In genomic region chr12:110474497-110474896, GRCm38 (mm10) we compare ENCODE assay signal across 20 mouse cellular contexts. TPM values are rescaled to one million over a fixed set of nuclear protein-coding genes. Genes with fewer than 3 reads are reported as not detected.
DNase-seq lines count a peak whose midpoint lies in the region; ATAC-seq and TF ChIP-seq lines count a peak whose summit lies in the region.
"Had no signal": no experiment of that assay in that cellular context is flagged by ENCODE, and none has a peak within 500 bp of the region (broad histone marks: within the 10 kb centered on the region; RNA-seq: fewer than 3 reads in every experiment).

No protein-coding gene starts in this region.

- TF ChIP-seq POLR2A in ES-Bruce4 (IDR thresholded peaks at IDR 0.05; ENCODE audit: insufficient read depth, low read length), result no peak

- H3K9me3 ChIP-seq in kidney, embryonic 14.5 days (ENCODE audit: control insufficient read depth, low read length), result no peaks in the 10 kb centered on the region
- no peaks in the 10 kb centered on the region for H3K9me3 ChIP-seq in ES-Bruce4 (replicated peaks; ENCODE audit: control insufficient read depth, insufficient read depth, low read length, poor library complexity, severe bottlenecking)
- H3K9me3 ChIP-seq: embryonic facial prominence, embryonic 12.5 days; forebrain, embryonic 13.5 days; intestine, embryonic 15.5 days; limb, embryonic 10.5 days; liver, embryonic 15.5 days; midbrain, embryonic 12.5 days had no signal

- no peak overlapping the region for H3K9ac ChIP-seq in kidney, embryonic 14.5 days (ENCODE audit: low read depth, low read length)
- H3K9ac ChIP-seq in ES-Bruce4 (ENCODE audit: low read depth, poor library complexity, severe bottlenecking), result no peak overlapping the region
- H3K9ac ChIP-seq: embryonic facial prominence, embryonic 12.5 days; forebrain, embryonic 13.5 days; intestine, embryonic 15.5 days; liver, embryonic 15.5 days; midbrain, embryonic 12.5 days had no signal

- TF ChIP-seq CTCF in ES-Bruce4 (IDR thresholded peaks at IDR 0.05; ENCODE audit: low read depth, low read length), result no peak

- ATAC-seq in kidney, embryonic 14.5 days (ENCODE audit: low FRiP score, low TSS enrichment), result no peak
- ATAC-seq: forebrain, embryonic 13.5 days; hindbrain, embryonic 16.5 days; intestine, embryonic 15.5 days had no signal

- 0 out of 2 replicates have a peak, but pooled peaks cover 4% of the 10 kb centered on the region for H3K36me3 ChIP-seq in kidney, embryonic 14.5 days (ENCODE audit: control insufficient read depth, insufficient read depth, low read length)
- H3K36me3 ChIP-seq in ES-Bruce4 (ENCODE audit: control insufficient read depth, insufficient read depth, low read length, poor library complexity, severe bottlenecking), result peaks cover 2% of the 10 kb centered on the region; the same call in 1 of the 2 replicates
- H3K36me3 ChIP-seq: intestine, embryonic 15.5 days; liver, embryonic 15.5 days had no signal

- no peaks in the 10 kb centered on the region for H3K4me1 ChIP-seq in kidney, embryonic 14.5 days (ENCODE audit: control insufficient read depth, insufficient read depth, low read length)
- peaks cover 16% of the 10 kb centered on the region for H3K4me1 ChIP-seq in ES-Bruce4 (ENCODE audit: control insufficient read depth, insufficient read depth, low read length)
- H3K4me1 ChIP-seq: embryonic facial prominence, embryonic 12.5 days; forebrain, embryonic 13.5 days; intestine, embryonic 15.5 days; limb, embryonic 10.5 days; liver, embryonic 15.5 days; midbrain, embryonic 12.5 days had no signal

- DNase-seq in kidney, adult 9 months, result peak; percentile 14
- peak; percentile 23 for DNase-seq in 3134 (ENCODE audit: extremely low read depth, insufficient read length, low spot score)
- DNase-seq in lung, postnatal 25 days (ENCODE audit: low spot score), result peak; percentile 48
- no peak for DNase-seq in cerebellum, postnatal 36 days
- no peak for DNase-seq in thymus, postnatal 14 days
- DNase-seq: cerebellum, adult 11-12 months; cerebellum, postnatal 10 days; gastrocnemius, postnatal 36 days; heart, postnatal 4 days; liver had no signal

- no peak overlapping the region for H3K27ac ChIP-seq in kidney, embryonic 14.5 days (ENCODE audit: low read depth, low read length)
- H3K27ac ChIP-seq in ES-Bruce4 (ENCODE audit: insufficient read depth, low read length), result peak overlapping the region; percentile 38
- H3K27ac ChIP-seq: embryonic facial prominence, embryonic 12.5 days; forebrain, embryonic 13.5 days; intestine, embryonic 15.5 days; layer of hippocampus, adult 2 months; limb, embryonic 10.5 days; liver, embryonic 15.5 days; midbrain, embryonic 12.5 days had no signal

- WGBS in kidney, embryonic 14.5 days, result 44% methylated on average over 8 of the region's 8 CpGs

- H3K4me2 ChIP-seq in kidney, embryonic 14.5 days (replicated peaks; ENCODE audit: low read depth, low read length), result no peak overlapping the region
- H3K4me2 ChIP-seq: embryonic facial prominence, embryonic 12.5 days; forebrain, embryonic 13.5 days; intestine, embryonic 15.5 days; liver, embryonic 15.5 days; midbrain, embryonic 12.5 days had no signal

- no peak for TF ChIP-seq EP300 in ES-Bruce4 (IDR thresholded peaks at IDR 0.05; ENCODE audit: insufficient read depth, low read depth, low read length)

- no peaks in the 10 kb centered on the region for H3K27me3 ChIP-seq in kidney, embryonic 14.5 days (ENCODE audit: control insufficient read depth, insufficient read depth, low read length)
- no peaks in the 10 kb centered on the region for H3K27me3 ChIP-seq in ES-Bruce4 (ENCODE audit: control insufficient read depth, insufficient read depth, low read length, poor library complexity, severe bottlenecking)
- H3K27me3 ChIP-seq: embryonic facial prominence, embryonic 12.5 days; forebrain, embryonic 13.5 days; intestine, embryonic 15.5 days; liver, embryonic 15.5 days; midbrain, embryonic 12.5 days had no signal

- no peak overlapping the region for H3K4me3 ChIP-seq in kidney, embryonic 14.5 days (ENCODE audit: low read length)
- no peak overlapping the region for H3K4me3 ChIP-seq in ES-Bruce4 (ENCODE audit: low read depth, low read length)
- H3K4me3 ChIP-seq: embryonic facial prominence, embryonic 12.5 days; forebrain, embryonic 13.5 days; intestine, embryonic 15.5 days; layer of hippocampus, adult 2 months; limb, embryonic 10.5 days; liver, embryonic 15.5 days; midbrain, embryonic 12.5 days had no signal

RNA-seq across cellular contexts. Expression of gene Ppp2r5c, which starts 27.6 kb away (rescaled TPM):
- 114 and 160 TPM in 2 replicates for polyA plus RNA-seq in kidney, embryonic 14.5 days (2014; fragmentation: Nextera tagmentation; extraction: Ambion mirVana)
- polyA plus RNA-seq in ES-Bruce4 (2011; ENCODE audit: insufficient read depth, insufficient read length, low read depth, missing spikeins), result 223 and 224 TPM in 2 replicates

Comparison
In these comparisons a context has a peak if more than half of its experiments do, and no peak if none do; other contexts are left out.
1. DNase-seq: peak in kidney, adult 9 months (single experiment), 3134 (single experiment) and lung, postnatal 25 days (single experiment); none in cerebellum, postnatal 36 days (0 of 2) and thymus, postnatal 14 days (single experiment).